Mouse (Mus musculus) midbrain, postnatal 0 days (tissue): ENCODE results near the gene Notch1. TPM values are rescaled to one million over a fixed set of nuclear protein-coding genes. Genes with fewer than 3 reads are reported as not detected.

Experiments used
- ATAC-seq: fragments of 200-750 bp; cut with Nextera tagmentation; 2 replicates; pipeline ENCODE4 v1.8.0; 2017; ENCODE audit warnings: moderate number of reproducible peaks, mild to moderate bottlenecking, moderate TSS enrichment, moderate library complexity; ENCODE audit not compliant: low FRiP score
- DNase-seq: peaks from one replicate; pipeline ENCODE4 v3.0.0-alpha.2; 2015; ENCODE audit warnings: low spot score
- H3K27ac ChIP-seq: fragments of 300-500 bp; sonication (generic); 2 replicates; pipeline ENCODE4 v1.5.1; 2014; ENCODE audit warnings: low read depth, mild to moderate bottlenecking, low read length, mixed read lengths
- H3K27me3 ChIP-seq: fragments of 300-500 bp; sonication (generic); 2 replicates; pipeline ENCODE4 v1.6.1; 2014; ENCODE audit warnings: low read length, control low read depth, mixed read lengths; ENCODE audit not compliant: insufficient read depth
- H3K36me3 ChIP-seq: fragments of 300-500 bp; sonication (generic); 2 replicates; pipeline ENCODE4 v1.6.1; 2014; ENCODE audit warnings: low read length, control low read depth, mixed read lengths; ENCODE audit not compliant: insufficient read depth
- H3K4me1 ChIP-seq: fragments of 300-500 bp; sonication (generic); 2 replicates; pipeline ENCODE4 v1.6.1; 2014; ENCODE audit warnings: mild to moderate bottlenecking, control low read depth, antibody characterized with exemption, low read length, mixed read lengths; ENCODE audit not compliant: insufficient read depth
- H3K4me2 ChIP-seq: fragments of 300-500 bp; sonication (generic); 2 replicates; pipeline ENCODE4 v1.6.1; 2014; ENCODE audit warnings: low read depth, mild to moderate bottlenecking, low read length, mixed read lengths; ENCODE audit not compliant: poor library complexity, severe bottlenecking
- H3K4me3 ChIP-seq: fragments of 300-500 bp; sonication (generic); 2 replicates; pipeline ENCODE4 v1.5.1; 2014; ENCODE audit warnings: low read depth, mild to moderate bottlenecking, low read length, moderate library complexity
- H3K9ac ChIP-seq: fragments of 300-500 bp; sonication (generic); replicated peaks from 2 replicates; pipeline ENCODE4 v1.6.1; 2014; ENCODE audit warnings: mild to moderate bottlenecking, low read length, moderate library complexity, mixed read lengths; ENCODE audit not compliant: poor library complexity, severe bottlenecking
- H3K9me3 ChIP-seq: fragments of 300-500 bp; sonication (generic); 2 replicates; pipeline ENCODE4 v1.6.1; 2016; ENCODE audit warnings: low read length, control low read depth
- CTCF ChIP-seq: IDR thresholded peaks from 2 replicates; pipeline ENCODE4 v1.5.1; 2016; ENCODE audit warnings: antibody characterized with exemption, mild to moderate bottlenecking
- WGBS: fragments of 180-500 bp; shearing (Covaris S2); extraction: QIAGEN DNeasy Blood & Tissue Kit; methylation state at CpG from one replicate; pipeline ENCODE4 v1.1.7; 2014; 5-methylcytosine and 5-hydroxymethylcytosine counted together
- polyA plus RNA-seq: library from polyadenylated mRNA; unstranded; fragments of >200 nt; fragmentation: Nextera tagmentation; extraction: Ambion mirVana; gene quantifications from 2 replicates; pipeline ENCODE4 v1.2.1, GENCODE M21; 2015
- total RNA-seq: library from RNA; depleted of rRNA; stranded (reverse); fragments of >200 nt; gene quantifications from 2 replicates; pipeline ENCODE4 v1.2.3, GENCODE M21; 2014

Notch1 gene
- total and polyA plus RNA-seq, 2 experiments from 2014 or later: 7.6 to 65.8 TPM

- ATAC-seq (no peak), DNase-seq (no peak)
- Histone ChIP-seq H3K9me3 (no peaks in the 10 kb centered on the region), H3K4me1 (0 out of 2 replicates have a peak, but pooled peaks cover 6% of the 10 kb centered on the region), H3K4me2 (no peak overlapping the region), H3K9ac (no peak overlapping the region), H3K36me3 (no peaks in the 10 kb centered on the region), H3K4me3 (no peak overlapping the region), H3K27ac (no peak overlapping the region), H3K27me3 (peaks cover 27% of the 10 kb centered on the region)
- no peak for TF ChIP-seq CTCF
- WGBS: 69% methylated on average over 3 of the region's 3 CpGs
Measured at GRCm38 (mm10) chr2:26506746-26507280, 9.7 kb downstream of the Notch1 start.

GRCm38 (mm10) chr2:26504772-26505480 is 11.5 kb downstream of the Notch1 start:
- H3K4me2 ChIP-seq: no peak overlapping the region
- peaks cover 13% of the 10 kb centered on the region; the same call in 1 of the 2 replicates for H3K4me1 ChIP-seq

GRCm38 (mm10) chr2:26503661-26504575 is 12.5 kb downstream of the Notch1 start:
- Histone ChIP-seq H3K4me3 (peak overlapping the region; percentile 54), H3K4me1 (peaks cover 13% of the 10 kb centered on the region; the same call in 1 of the 2 replicates), H3K36me3 (no peaks in the 10 kb centered on the region), H3K27ac (peak overlapping the region; percentile 74), H3K9me3 (no peaks in the 10 kb centered on the region), H3K27me3 (peaks cover 31% of the 10 kb centered on the region), H3K9ac (peak overlapping the region; percentile 65), H3K4me2 (peak overlapping the region; percentile 87)
- TF ChIP-seq CTCF: no peak
- DNase-seq (peak; percentile 79), ATAC-seq (peak; percentile 70)
- 1% methylated on average over 44 of the region's 59 CpGs for WGBS

More at GRCm38 (mm10) chr2:26504772-26505480, 11.5 kb downstream of the Notch1 start:
- Histone ChIP-seq H3K27ac (no peak overlapping the region), H3K4me3 (no peak overlapping the region), H3K36me3 (no peaks in the 10 kb centered on the region), H3K9me3 (no peaks in the 10 kb centered on the region), H3K9ac (no peak overlapping the region), H3K27me3 (peaks cover 31% of the 10 kb centered on the region)
- ATAC-seq (no peak), DNase-seq (no peak)
- WGBS: 64% methylated on average over 9 of the region's 9 CpGs
- TF ChIP-seq CTCF: no peak

- no peak for DNase-seq
- H3K9ac ChIP-seq: peak overlapping the region; percentile 65
- H3K4me2 ChIP-seq: peak overlapping the region; percentile 87
- H3K4me1 ChIP-seq: peaks cover 13% of the 10 kb centered on the region; the same call in 1 of the 2 replicates
- H3K4me3 ChIP-seq: peak overlapping the region; percentile 54
- TF ChIP-seq CTCF: no peak
- no peaks in the 10 kb centered on the region for H3K36me3 ChIP-seq
- peak overlapping the region; percentile 74 for H3K27ac ChIP-seq
- 0 out of 2 replicates have a peak, but pooled peaks have one; percentile 1 for ATAC-seq
- H3K9me3 ChIP-seq: no peaks in the 10 kb centered on the region
- H3K27me3 ChIP-seq: peaks cover 31% of the 10 kb centered on the region
- under 1% methylated on average over 55 of the region's 57 CpGs for WGBS
Measured at GRCm38 (mm10) chr2:26502863-26503631, 13.4 kb downstream of the Notch1 start.

- H3K4me2 ChIP-seq: peak overlapping the region; percentile 87
- DNase-seq (no peak), ATAC-seq (no peak)
- H3K4me3 ChIP-seq: peak overlapping the region; percentile 54
- H3K9ac ChIP-seq: peak overlapping the region; percentile 65
- H3K27me3 ChIP-seq: peaks cover 31% of the 10 kb centered on the region
- no peaks in the 10 kb centered on the region for H3K36me3 ChIP-seq
- TF ChIP-seq CTCF: no peak
- under 1% methylated on average over 33 of the region's 33 CpGs for WGBS
- peaks cover 11% of the 10 kb centered on the region; the same call in 1 of the 2 replicates for H3K4me1 ChIP-seq
- peak overlapping the region; percentile 74 for H3K27ac ChIP-seq
- H3K9me3 ChIP-seq: no peaks in the 10 kb centered on the region
Measured at GRCm38 (mm10) chr2:26502299-26502862, 14.1 kb downstream of the Notch1 start.
